Mouse (Mus musculus): ENCODE results near the gene Brd9.

- TF ChIP-seq CTCF (IDR thresholded peaks at IDR 0.05; ENCODE audit: borderline replicate concordance, insufficient read depth, low read length) (no peak), POLR2A (IDR thresholded peaks at IDR 0.05; ENCODE audit: low read depth, low read length) (peak; percentile 31; the same call in 1 of the 2 replicates)
Observed at GRCm38 (mm10) chr13:74008948-74009718, 71.5 kb downstream of the Brd9 start, which contains the start of gene Tppp.
